Mouse (Mus musculus) hindbrain, embryonic 16.5 days (tissue): ENCODE results near the gene Esam. TPM values are rescaled to one million over a fixed set of nuclear protein-coding genes. Genes with fewer than 3 reads are reported as not detected.

Source experiments
- ATAC-seq: fragments of 200-750 bp; cut with Nextera tagmentation; 2 replicates; pipeline ENCODE4 v1.8.0; 2017; ENCODE audit warnings: moderate TSS enrichment, moderate library complexity
- H3K27ac ChIP-seq: fragments of 300-500 bp; sonication (generic); 2 replicates; pipeline ENCODE4 v1.5.1; 2014; ENCODE audit warnings: low read depth, mild to moderate bottlenecking, control low read depth, low read length, moderate library complexity
- H3K27me3 ChIP-seq: fragments of 300-500 bp; sonication (generic); replicated peaks from 2 replicates; pipeline ENCODE4 v1.6.1; 2014; ENCODE audit warnings: low read length; ENCODE audit not compliant: control insufficient read depth, insufficient read depth
- H3K36me3 ChIP-seq: fragments of 300-500 bp; sonication (generic); 2 replicates; pipeline ENCODE4 v1.6.1; 2014; ENCODE audit warnings: mild to moderate bottlenecking, low read length, moderate library complexity, mixed read lengths; ENCODE audit not compliant: control insufficient read depth, insufficient read depth
- H3K4me1 ChIP-seq: fragments of 300-500 bp; sonication (generic); 2 replicates; pipeline ENCODE4 v1.6.1; 2014; ENCODE audit warnings: low read depth, low read length; ENCODE audit not compliant: control insufficient read depth, insufficient read depth
- H3K4me2 ChIP-seq: fragments of 300-500 bp; sonication (generic); 2 replicates; pipeline ENCODE4 v1.6.1; 2014; ENCODE audit warnings: mild to moderate bottlenecking, low read length, control low read depth, moderate library complexity
- H3K4me3 ChIP-seq: fragments of 300-500 bp; sonication (generic); 2 replicates; pipeline ENCODE4 v1.5.1; 2014; ENCODE audit warnings: mild to moderate bottlenecking, low read length, control low read depth, moderate library complexity
- H3K9ac ChIP-seq: fragments of 300-500 bp; sonication (generic); 2 replicates; pipeline ENCODE4 v1.6.1; 2014; ENCODE audit warnings: low read depth, mild to moderate bottlenecking, control low read depth, low read length, moderate library complexity
- H3K9me3 ChIP-seq: fragments of 300-500 bp; sonication (generic); 2 replicates; pipeline ENCODE4 v1.6.1; 2014; ENCODE audit warnings: mild to moderate bottlenecking, low read length, moderate library complexity; ENCODE audit not compliant: control insufficient read depth
- WGBS: fragments of 180-500 bp; shearing (Covaris S2); extraction: QIAGEN DNeasy Blood & Tissue Kit; methylation state at CpG from one replicate; pipeline ENCODE4 v1.1.7; 2014; 5-methylcytosine and 5-hydroxymethylcytosine counted together
- polyA plus RNA-seq: library from polyadenylated mRNA; unstranded; fragments of >200 nt; fragmentation: Nextera tagmentation; extraction: Ambion mirVana; gene quantifications from 2 replicates; pipeline ENCODE4 v1.2.1, GENCODE M21; 2015

The Esam gene
- polyA plus RNA-seq, 1 experiment from 2014 or later: 44.6 TPM

DNA sequence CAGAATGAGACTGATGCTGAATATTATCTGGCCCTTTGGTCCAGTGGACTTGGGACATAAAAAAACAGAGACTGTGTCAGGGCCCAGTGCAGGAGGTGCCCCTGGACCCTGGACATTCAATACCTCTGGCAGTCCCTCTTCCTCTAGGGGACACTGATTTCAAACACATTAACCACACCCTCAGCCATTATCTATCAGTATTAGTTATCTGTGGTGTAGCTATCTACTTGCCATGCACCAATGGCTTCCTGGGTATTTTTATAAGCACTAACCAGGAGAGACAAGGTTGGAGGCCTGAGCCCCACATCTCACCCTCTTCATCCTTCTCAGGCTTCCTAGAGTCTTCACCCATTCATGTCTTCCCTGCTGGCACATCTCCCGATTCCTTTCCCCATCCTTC lies 22.6 kb downstream of the Esam start:
- no peak overlapping the region for H3K9ac ChIP-seq
- no peak overlapping the region for H3K4me3 ChIP-seq
- WGBS: 76% methylated on average over 1 of the region's 1 CpGs
- no peak overlapping the region for H3K27ac ChIP-seq
- H3K4me1 ChIP-seq: peaks cover 13% of the 10 kb centered on the region
- no peaks in the 10 kb centered on the region for H3K9me3 ChIP-seq
- H3K4me2 ChIP-seq: no peak overlapping the region
- ATAC-seq: no peak
- peaks cover 39% of the 10 kb centered on the region for H3K27me3 ChIP-seq
- no peaks in the 10 kb centered on the region for H3K36me3 ChIP-seq

GRCm38 (mm10) chr9:37551751-37552531 lies 24.1 kb downstream of the Esam start:
- H3K4me3 ChIP-seq: peak overlapping the region; percentile 47
- peak overlapping the region; percentile 91 for H3K4me2 ChIP-seq
- ATAC-seq: no peak
- no peaks in the 10 kb centered on the region for H3K9me3 ChIP-seq
- H3K36me3 ChIP-seq: no peaks in the 10 kb centered on the region
- 3% methylated on average over 23 of the region's 23 CpGs for WGBS
- H3K27ac ChIP-seq: no peak overlapping the region
- peaks cover 11% of the 10 kb centered on the region for H3K4me1 ChIP-seq
- peak overlapping the region; percentile 52 for H3K9ac ChIP-seq
- H3K27me3 ChIP-seq: peaks cover 29% of the 10 kb centered on the region

- Histone ChIP-seq H3K9ac (peak within 1 kb of the TSS; percentile 52), H3K27ac (no peak within 1 kb of the TSS), H3K36me3 (no peaks in the 10 kb centered on the region), H3K27me3 (peaks cover 29% of the 10 kb centered on the region), H3K9me3 (no peaks in the 10 kb centered on the region), H3K4me2 (peak within 1 kb of the TSS; percentile 91), H3K4me3 (peak within 1 kb of the TSS; percentile 47), H3K4me1 (peaks cover 11% of the 10 kb centered on the region)
- whole genome bisulfite sequencing: 4% methylated on average over 31 of the region's 31 CpGs
- ATAC-seq: peak; percentile 91
These were observed 24.8 kb downstream of the Esam start, which contains the start of gene Nrgn for GRCm38 (mm10) chr9:37552536-37553293. Gene Nrgn (minus strand): TSS chr9:37552904.

DNA sequence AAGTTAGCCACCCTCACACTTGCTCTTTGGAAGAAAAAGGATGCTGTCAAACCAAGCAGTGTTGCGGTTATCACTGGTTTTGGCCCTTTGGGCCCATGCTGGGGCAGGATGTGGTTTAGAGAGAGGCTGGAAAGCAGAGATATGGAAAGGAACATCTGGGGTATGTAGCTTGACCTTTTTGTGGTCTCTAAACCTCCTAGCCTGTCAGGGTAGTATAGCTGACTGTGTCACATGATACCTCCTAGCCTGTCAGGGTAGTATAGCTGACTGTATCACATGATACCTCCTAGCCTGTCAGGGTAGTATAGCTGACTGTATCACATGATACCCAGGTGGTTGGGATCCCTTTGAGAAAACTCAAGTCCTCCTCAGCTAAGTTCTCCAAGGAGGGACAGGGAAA lies 26.4 kb downstream of the Esam start:
- no peaks in the 10 kb centered on the region for H3K36me3 ChIP-seq
- no peak overlapping the region for H3K27ac ChIP-seq
- H3K4me2 ChIP-seq: no peak overlapping the region
- WGBS: 94% methylated on average over 1 of the region's 1 CpGs
- no peak overlapping the region for H3K4me3 ChIP-seq
- H3K9me3 ChIP-seq: no peaks in the 10 kb centered on the region
- no peak for ATAC-seq
- peaks cover 11% of the 10 kb centered on the region for H3K4me1 ChIP-seq
- peaks cover 23% of the 10 kb centered on the region for H3K27me3 ChIP-seq
- no peak overlapping the region for H3K9ac ChIP-seq

GRCm38 (mm10) chr9:37554838-37555748 lies 27.2 kb downstream of the Esam start, which contains the start of gene Siae:
Gene Siae (plus strand): TSS chr9:37555698.
- 28% methylated on average over 7 of the region's 7 CpGs for WGBS
- peak; percentile 34; the same call in 1 of the 2 replicates for ATAC-seq

DNA sequence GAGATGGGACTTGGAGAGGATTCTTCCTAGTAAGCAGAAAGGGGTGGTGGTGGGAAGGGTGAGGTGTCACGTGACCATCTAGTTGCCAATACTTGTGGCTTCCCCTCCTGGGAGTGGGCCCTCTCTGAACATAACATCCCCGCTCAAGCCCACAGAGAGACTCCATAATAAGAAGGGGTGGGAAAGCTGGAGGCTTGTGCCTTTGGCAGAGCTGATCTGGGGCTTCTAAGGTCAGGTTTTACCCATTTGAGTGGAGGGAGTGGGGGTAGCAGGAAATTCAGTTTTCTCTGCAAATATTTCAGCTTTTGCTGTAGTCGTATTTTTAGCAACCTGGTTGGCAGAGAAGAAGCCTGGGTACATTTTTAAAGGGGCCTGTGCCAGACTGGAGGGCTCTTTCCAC lies 28.5 kb downstream of the Esam start:
- Histone ChIP-seq H3K9ac (no peak overlapping the region), H3K36me3 (no peaks in the 10 kb centered on the region), H3K27ac (no peak overlapping the region), H3K4me1 (peaks cover 11% of the 10 kb centered on the region), H3K9me3 (no peaks in the 10 kb centered on the region), H3K4me2 (no peak overlapping the region), H3K4me3 (no peak overlapping the region), H3K27me3 (peaks cover 12% of the 10 kb centered on the region)
- no peak for ATAC-seq
- WGBS: 69% methylated on average over 3 of the region's 3 CpGs

More at GRCm38 (mm10) chr9:37554838-37555748, 27.2 kb downstream of the Esam start, which contains the start of gene Siae:
- Histone ChIP-seq H3K27ac (no peak within 1 kb of the TSS), H3K9me3 (no peaks in the 10 kb centered on the region), H3K27me3 (peaks cover 21% of the 10 kb centered on the region), H3K4me3 (no peak within 1 kb of the TSS), H3K9ac (no peak within 1 kb of the TSS), H3K36me3 (no peaks in the 10 kb centered on the region), H3K4me1 (peaks cover 11% of the 10 kb centered on the region), H3K4me2 (no peak within 1 kb of the TSS)

GRCm38 (mm10) chr9:37560617-37561016 lies 32.7 kb downstream of the Esam start:
- Histone ChIP-seq H3K27me3 (no peaks in the 10 kb centered on the region), H3K36me3 (no peaks in the 10 kb centered on the region), H3K4me3 (no peak overlapping the region), H3K4me2 (no peak overlapping the region), H3K27ac (no peak overlapping the region), H3K9me3 (no peaks in the 10 kb centered on the region), H3K9ac (no peak overlapping the region), H3K4me1 (no peaks in the 10 kb centered on the region)
- 89% methylated on average over 2 of the region's 2 CpGs for WGBS
- no peak for ATAC-seq

DNA sequence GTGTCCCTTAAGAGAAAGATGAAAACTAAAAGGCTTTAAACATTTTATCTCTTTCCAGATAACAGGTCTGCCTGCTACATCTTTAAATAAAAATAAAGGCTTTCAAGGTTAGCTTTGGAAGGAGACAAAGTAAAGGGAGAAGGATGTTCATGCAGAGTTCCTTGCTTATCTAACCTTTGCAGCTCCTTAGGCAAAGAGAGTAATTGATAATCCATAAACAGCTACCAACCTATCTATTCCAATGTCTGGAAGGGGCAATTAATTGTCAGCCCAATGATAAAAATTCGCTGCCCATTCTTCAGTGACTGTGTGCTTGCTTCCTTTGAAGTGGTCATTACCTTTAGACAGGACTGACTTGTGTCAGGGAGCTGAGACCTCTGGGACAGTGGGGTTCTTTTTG lies 35.9 kb downstream of the Esam start:
- H3K4me1 ChIP-seq: peaks cover 7% of the 10 kb centered on the region
- WGBS: 64% methylated on average over 1 of the region's 1 CpGs
- no peak overlapping the region for H3K9ac ChIP-seq
- no peak overlapping the region for H3K4me3 ChIP-seq
- H3K9me3 ChIP-seq: no peaks in the 10 kb centered on the region
- H3K4me2 ChIP-seq: no peak overlapping the region
- no peak for ATAC-seq
- no peaks in the 10 kb centered on the region for H3K27me3 ChIP-seq
- no peak overlapping the region for H3K27ac ChIP-seq
- no peaks in the 10 kb centered on the region for H3K36me3 ChIP-seq
